ENCODE assay signal across 8 mouse cellular contexts in the genomic region with DNA sequence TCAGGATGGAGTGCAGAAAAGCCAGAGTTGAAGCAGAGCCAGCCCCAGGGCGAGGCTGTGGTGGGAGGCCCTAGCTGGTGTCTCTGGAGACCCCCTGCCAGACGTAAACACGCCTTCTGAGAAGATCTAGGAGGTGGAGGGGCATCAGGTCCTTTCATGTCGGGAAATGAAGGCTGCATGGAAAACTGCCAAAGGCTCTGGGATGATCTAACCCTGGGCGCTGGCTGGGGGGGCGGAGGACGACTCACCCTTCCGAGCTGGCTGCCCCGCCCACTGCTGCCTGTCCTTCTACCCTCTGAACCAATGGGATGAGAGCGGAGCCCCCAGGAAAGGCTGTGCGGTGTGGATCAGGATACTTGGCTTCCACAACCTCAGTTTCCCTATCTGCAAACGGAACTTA. TPM values are rescaled to one million over a fixed set of nuclear protein-coding genes. Genes with fewer than 3 reads are reported as not detected.
DNase-seq lines count a peak whose midpoint lies in the region; ATAC-seq and TF ChIP-seq lines count a peak whose summit lies in the region.
"Had no signal": no experiment of that assay in that cellular context is flagged by ENCODE, and none has a peak within 500 bp of the region (broad histone marks: within the 10 kb centered on the region; RNA-seq: fewer than 3 reads in every experiment).

No protein-coding gene starts in this region.

- H3K27me3 ChIP-seq in E14TG2a.4 (ENCODE audit: insufficient read depth, low read length), result no peaks in the 10 kb centered on the region
- H3K27me3 ChIP-seq: limb, embryonic 13.5 days had no signal

- 0 out of 2 replicates have a peak overlapping the region, but pooled peaks have one; percentile 5 for H3K4me3 ChIP-seq in E14TG2a.4 (replicated peaks; ENCODE audit: low read length)
- H3K4me3 ChIP-seq: limb, embryonic 13.5 days had no signal

- H3K36me3 ChIP-seq in E14TG2a.4 (ENCODE audit: insufficient read depth, low read length), result peaks cover 59% of the 10 kb centered on the region

- no peak for TF ChIP-seq CTCF in E14TG2a.4 (conservative IDR thresholded peaks at IDR 0.05; ENCODE audit: low read length)

- peaks cover 26% of the 10 kb centered on the region for H3K9me3 ChIP-seq in E14TG2a.4 (ENCODE audit: low read length)

- intact Hi-C loops in left cerebral cortex, postnatal 25 days (cut with DNase I), result no loop called here

- H3K4me1 ChIP-seq in E14TG2a.4 (replicated peaks; ENCODE audit: low read depth, low read length), result peaks cover 98% of the 10 kb centered on the region

- DNase-seq in Muller cell, postnatal 12 days (ENCODE audit: inconsistent ontology term), result peak; percentile 76
- DNase-seq in heart, adult 9 months (ENCODE audit: low spot score in 2 of 2), result peak; percentile 55 to 65
- peak; percentile 57 to 66 for DNase-seq in kidney, postnatal 36 days
- DNase-seq in right cerebral cortex, adult 2 months (ENCODE audit: low spot score in 2 of 2), result no peak
- no peak for DNase-seq in left cerebral cortex, postnatal 25 days (ENCODE audit: low spot score in 2 of 2)

- ATAC-seq in activated CD4-positive, CD25-positive, alpha-beta regulatory T cell, adult 4 months, result no peak

RNA-seq across cellular contexts. Expression of a gene that starts 16.4 kb away (rescaled TPM):
- 1 to 10 TPM; 7.5 to 7.9 TPM for polyA plus RNA-seq in activated CD4-positive, CD25-positive, alpha-beta regulatory T cell, adult 4 months (2017; shearing (Covaris generic))
- total RNA-seq in left cerebral cortex, postnatal 25 days (2021), result 10 to 100 TPM; 42.5 to 43.7 TPM

Comparison
In these comparisons a context has a peak if more than half of its experiments do, and no peak if none do; other contexts are left out.
1. DNase-seq: peak in Muller cell, postnatal 12 days (single experiment), heart, adult 9 months (2 of 2) and kidney, postnatal 36 days (2 of 2); none in right cerebral cortex, adult 2 months (0 of 2) and left cerebral cortex, postnatal 25 days (0 of 2).